Mouse (Mus musculus) left cerebral cortex, postnatal 25 days (tissue): ENCODE data around the gene Chd2. TPM values are rescaled to one million over a fixed set of nuclear protein-coding genes. Genes with fewer than 3 reads are reported as not detected.
A peak's percentile ranks its signal among the peaks of the same experiment; 100 is the strongest.

Experiments used
- DNase-seq, 2 experiments: peaks; one replicate each; pipeline ENCODE4 v3.0.0; 2022; ENCODE audit warnings: low spot score in 2 of 2, mixed read lengths in 1 of 2
- intact Hi-C: fragments of 180-260 bp; cut with DNase I; formaldehyde crosslinking; loops from one replicate; pipeline ENCODE4 v1.15.1; 2025
- total RNA-seq, 2 experiments: library from RNA; stranded (reverse); gene quantifications; 2 replicates each; pipeline ENCODE4 v1.2.3; 2021

Chd2 gene
- total RNA-seq, 2 experiments from 2014 or later: 45.7 to 57.4 TPM

- intact Hi-C loops: no loop called here
- DNase-seq: no peak
Measured at GRCm38 (mm10) chr7:73392359-73392758, 149.3 kb downstream of the Chd2 start.

- DNase-seq: peak in 1 of 2 experiments; percentile 28
- intact Hi-C loops: no loop called here
Measured at GRCm38 (mm10) chr7:73391518-73392321, 149.9 kb downstream of the Chd2 start.

DNA sequence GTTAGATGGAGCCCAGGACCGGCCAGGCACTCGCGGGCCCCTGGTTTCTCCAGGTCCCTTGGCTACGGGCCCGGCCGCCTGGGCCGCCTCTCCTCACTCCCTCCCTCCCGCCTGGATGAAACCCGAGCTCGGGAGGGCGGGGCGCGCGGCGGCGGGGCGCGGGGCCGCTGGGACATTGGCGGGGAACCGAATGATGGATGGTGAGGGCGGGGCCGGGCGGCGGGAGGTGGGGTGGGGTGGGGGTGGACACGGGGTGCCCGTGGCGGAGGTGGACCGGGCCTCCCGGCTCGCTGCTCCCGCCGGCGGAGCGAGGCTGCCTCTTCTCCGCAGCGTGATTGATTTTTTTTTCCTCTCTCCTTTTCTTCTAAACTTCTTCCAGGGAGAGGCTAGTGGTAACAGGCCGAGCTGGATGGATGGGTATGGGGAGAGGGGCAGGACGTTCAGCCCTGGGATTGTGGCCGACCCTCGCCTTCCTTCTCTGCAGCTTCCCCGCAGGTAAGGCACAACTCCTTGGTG, 150.6 kb downstream of the Chd2 start:
- DNase-seq: peak in 1 of 2 experiments; percentile 74
- intact Hi-C loops: no loop called here

DNA sequence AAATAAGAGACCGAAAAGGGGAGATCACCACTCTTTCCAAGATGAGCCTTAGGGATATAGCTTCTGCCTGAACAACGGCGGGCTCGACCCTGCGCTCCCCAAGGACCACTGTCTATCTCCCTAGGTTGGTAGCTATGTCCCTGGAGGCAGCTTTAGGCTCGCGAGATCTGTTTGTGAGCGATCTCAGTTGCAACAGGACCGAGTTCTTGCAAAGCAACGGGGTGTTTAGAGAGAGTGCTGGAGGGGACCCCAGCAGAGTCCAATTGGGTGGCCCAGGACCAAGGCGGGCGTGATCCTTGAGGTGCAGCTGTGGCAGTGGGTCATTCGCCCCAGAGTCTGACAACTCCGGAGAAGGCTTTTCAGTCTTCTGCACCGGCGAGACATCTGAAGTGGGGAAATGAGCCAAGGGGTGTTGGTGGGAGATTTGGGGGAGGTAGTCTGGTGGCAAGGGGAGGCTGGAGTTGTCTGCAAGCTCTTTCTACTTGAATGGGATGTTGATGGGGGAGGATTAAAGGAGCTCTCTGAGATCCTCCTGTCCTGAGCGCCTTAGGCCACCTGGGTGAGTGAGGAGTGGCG, 151.1 kb downstream of the Chd2 start:
- DNase-seq: no peak
- intact Hi-C loops: no loop called here

GRCm38 (mm10) chr7:73389871-73390294, 151.7 kb downstream of the Chd2 start:
- intact Hi-C loops: no loop called here
- DNase-seq: no peak

DNA sequence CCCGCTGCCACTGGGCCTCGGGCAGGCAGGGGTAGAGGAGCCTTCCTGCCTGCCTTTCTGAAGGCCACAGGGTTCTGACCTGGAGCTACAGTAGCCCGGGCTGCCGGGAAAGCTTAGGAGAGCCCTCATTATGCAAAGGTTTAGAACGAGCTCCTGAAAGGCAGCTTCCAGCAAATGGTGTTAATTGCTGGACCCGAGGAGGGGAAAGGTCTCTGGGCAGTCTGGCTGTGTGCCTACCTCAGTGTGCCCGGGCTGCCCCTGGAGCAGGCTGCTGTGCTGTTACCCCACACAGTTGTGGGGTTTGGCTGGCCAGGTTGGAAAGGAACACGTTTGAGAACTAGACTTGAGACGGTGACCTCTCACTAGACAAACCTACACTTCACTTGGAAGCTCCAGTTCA, 152.2 kb downstream of the Chd2 start:
- DNase-seq: no peak

DNA sequence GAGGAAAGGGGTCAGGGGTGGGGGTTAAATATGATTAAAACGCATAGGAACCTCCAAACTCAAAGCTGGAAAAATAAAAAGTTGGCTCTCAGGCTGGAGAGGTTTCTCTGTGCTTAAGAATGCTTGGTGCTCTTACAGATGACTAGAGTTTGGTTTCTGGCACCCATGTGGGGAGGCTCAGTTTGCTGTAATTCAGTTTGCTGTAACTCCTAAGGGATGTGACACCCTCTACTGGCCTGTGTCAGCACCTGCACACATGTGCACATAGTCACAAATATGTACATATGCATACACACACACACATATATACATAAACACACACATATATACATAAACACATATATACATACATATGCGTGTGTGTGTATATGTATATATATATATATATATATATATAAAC, 152.8 kb downstream of the Chd2 start:
- DNase-seq: no peak
- intact Hi-C loops: no loop called here

More for the DNA sequence above, 152.2 kb downstream of the Chd2 start:
- intact Hi-C loops: no loop called here

- intact Hi-C loops: no loop called here
- no peak for DNase-seq
Measured at GRCm38 (mm10) chr7:73382843-73383242, 158.8 kb downstream of the Chd2 start.

- intact Hi-C loops: loop anchor here (5.0 to 10.0 kb wide), 4 partner anchors 176 to 343 kb away; no protein-coding TSS in a partner anchor
- DNase-seq: no peak
Measured at GRCm38 (mm10) chr7:73378034-73378433, 163.6 kb downstream of the Chd2 start.

GRCm38 (mm10) chr7:73377307-73377706, 164.3 kb downstream of the Chd2 start:
- intact Hi-C loops: loop anchor here (5.0 to 10.0 kb wide), 4 partner anchors 175 to 343 kb away; no protein-coding TSS in a partner anchor
- DNase-seq: peak; percentile 38 to 43

Other genes starting within 250 kb of the Chd2 start
- gene Rgma, start 166.3 kb downstream of the Chd2 start, total RNA-seq: 10 to 100 TPM; 62.3 to 66.1 TPM
- gene Fam174b, start 198.5 kb upstream of the Chd2 start, total RNA-seq: 10 to 100 TPM; 35.5 to 38.1 TPM